Mouse (Mus musculus) C2C12 (cell line): ENCODE measurements around the gene Zbtb7b.

Experiments used
- CEBPB ChIP-seq: IDR thresholded peaks from one replicate; pipeline ENCODE4 v1.6.1; 2011; ENCODE audit warnings: low read depth, mild to moderate bottlenecking, control low read depth, moderate library complexity
- CTCF ChIP-seq: IDR thresholded peaks from one replicate; pipeline ENCODE4 v1.5.1; 2011; ENCODE audit not compliant: control insufficient read depth, insufficient read depth, insufficient read length
- MAX ChIP-seq: IDR thresholded peaks from one replicate; pipeline ENCODE4 v1.6.1; 2011; ENCODE audit warnings: mild to moderate bottlenecking, control low read depth
- MYOD1 ChIP-seq: IDR thresholded peaks from one replicate; pipeline ENCODE4 v1.6.1; 2011; ENCODE audit warnings: low read depth; ENCODE audit not compliant: control insufficient read depth, insufficient read length
- MYOG ChIP-seq: IDR thresholded peaks from one replicate; pipeline ENCODE4 v1.6.1; 2011; ENCODE audit not compliant: control insufficient read depth, insufficient read length; ENCODE audit errors: extremely low read depth
- USF1 ChIP-seq: IDR thresholded peaks from one replicate; pipeline ENCODE4 v1.6.1; 2011; ENCODE audit warnings: low read depth, mild to moderate bottlenecking, control low read depth, moderate library complexity

GRCm38 (mm10) chr3:89364631-89365030 lies 29.9 kb downstream of the Zbtb7b start:
- TF ChIP-seq USF1 (no peak), CTCF (no peak), MYOG (no peak), MAX (no peak), CEBPB (no peak), MYOD1 (no peak)
